Mouse (Mus musculus) cerebellum, adult 2 months (tissue): ENCODE results near the gene Vstm2l.

Experiments used
- CTCF ChIP-seq: fragments of 200-500 bp; IDR thresholded peaks from 2 replicates; pipeline ENCODE4 v1.5.1; 2011; ENCODE audit warnings: low read depth, mild to moderate bottlenecking, control low read depth, low read length, moderate library complexity, borderline replicate concordance; ENCODE audit not compliant: insufficient read depth
- POLR2A ChIP-seq: fragments of 200-500 bp; IDR thresholded peaks from 2 replicates; pipeline ENCODE4 v1.6.1; 2011; ENCODE audit warnings: low read length, control low read depth, borderline replicate concordance; ENCODE audit not compliant: insufficient read depth

- TF ChIP-seq CTCF, result no peak
- TF ChIP-seq POLR2A, result 0 out of 2 replicates have a peak, but pooled peaks have one; percentile 3
Measured at GRCm38 (mm10) chr2:157944156-157944893, 29.9 kb downstream of the Vstm2l start.
